Mouse (Mus musculus): ENCODE data around the gene Fes.
"Not testable (repeated sequence)": the region's sequence is repeated elsewhere in the genome, so short reads cannot be mapped to it uniquely, and the experiment has no call there.

Gene Fes

GRCm38 (mm10) chr7:80404101-80404894 lies 16.6 kb upstream of the Fes start:
- DNase-seq (ENCODE audit: low read depth), result no peak

- no peak for DNase-seq (ENCODE audit: low read depth)
Observed at GRCm38 (mm10) chr7:80403551-80403950, 15.8 kb upstream of the Fes start.

GRCm38 (mm10) chr7:80402651-80403321 lies 15.0 kb upstream of the Fes start:
- DNase-seq (ENCODE audit: low read depth), result no peak

DNA sequence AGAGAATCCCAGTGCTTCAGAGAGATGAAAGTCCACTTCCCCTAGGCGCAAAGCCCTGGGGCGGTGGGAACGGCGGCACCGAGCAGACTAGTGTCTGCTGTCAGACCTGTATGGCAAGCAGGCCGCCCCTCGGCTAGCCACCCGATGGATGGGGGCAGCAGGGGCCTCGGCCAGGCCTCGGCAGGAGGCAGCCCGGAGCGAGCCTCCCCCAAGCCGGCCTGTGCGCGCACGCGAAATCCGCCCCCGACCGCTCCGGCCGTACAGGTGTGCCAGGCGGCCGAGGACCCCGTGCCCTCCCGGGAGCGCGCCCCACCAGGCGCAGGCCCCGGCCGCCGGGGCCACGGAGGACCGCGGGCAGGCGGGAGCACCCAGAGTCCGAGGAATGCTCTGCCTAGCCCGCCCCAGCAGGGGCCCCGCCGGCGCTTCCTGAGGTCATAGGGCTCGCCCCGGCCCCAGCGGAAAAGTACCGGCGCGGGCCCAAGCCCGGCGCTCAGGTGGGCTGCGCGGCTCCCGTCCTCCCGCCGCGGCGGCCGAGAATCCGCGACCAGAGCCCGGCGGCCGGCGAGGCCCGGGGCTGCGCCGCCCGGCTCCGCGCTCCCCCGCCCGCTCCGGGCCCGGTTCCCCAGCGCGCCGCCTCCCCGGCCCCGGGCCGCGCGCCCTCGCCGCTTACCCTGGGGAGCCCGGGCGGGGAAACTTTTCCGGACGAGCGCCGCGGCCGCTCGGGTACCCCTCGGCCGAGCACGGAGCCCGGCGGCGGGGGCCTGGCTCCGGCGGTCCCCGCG lies 14.3 kb upstream of the Fes start:
- DNase-seq (ENCODE audit: low read depth), result no peak

- no peak for DNase-seq (ENCODE audit: low read depth)
Observed at GRCm38 (mm10) chr7:80401041-80401859, 13.5 kb upstream of the Fes start.

GRCm38 (mm10) chr7:80400571-80400970 lies 12.8 kb upstream of the Fes start:
- no peak for DNase-seq (ENCODE audit: low read depth)

DNA sequence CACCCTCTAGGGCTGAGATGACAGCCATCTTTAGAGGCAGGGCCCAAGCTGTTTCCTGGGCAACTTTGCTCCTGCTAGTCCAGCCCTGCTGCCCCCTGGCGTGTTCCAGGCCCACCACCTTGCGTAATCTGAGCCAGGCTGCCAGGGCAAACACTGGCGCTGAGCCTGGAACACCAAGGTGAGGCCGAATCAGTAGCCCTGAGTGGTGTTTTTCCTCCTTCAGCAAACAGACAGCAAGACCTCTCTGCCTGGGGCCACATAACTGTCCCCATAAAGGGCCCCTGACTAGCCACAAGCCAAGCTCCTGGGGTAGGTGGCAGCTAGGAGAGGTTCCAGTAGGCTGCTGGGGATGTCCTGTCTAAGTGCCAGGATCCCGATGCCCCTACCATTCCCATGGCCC lies 12.4 kb upstream of the Fes start:
- DNase-seq (ENCODE audit: low read depth), result no peak

DNA sequence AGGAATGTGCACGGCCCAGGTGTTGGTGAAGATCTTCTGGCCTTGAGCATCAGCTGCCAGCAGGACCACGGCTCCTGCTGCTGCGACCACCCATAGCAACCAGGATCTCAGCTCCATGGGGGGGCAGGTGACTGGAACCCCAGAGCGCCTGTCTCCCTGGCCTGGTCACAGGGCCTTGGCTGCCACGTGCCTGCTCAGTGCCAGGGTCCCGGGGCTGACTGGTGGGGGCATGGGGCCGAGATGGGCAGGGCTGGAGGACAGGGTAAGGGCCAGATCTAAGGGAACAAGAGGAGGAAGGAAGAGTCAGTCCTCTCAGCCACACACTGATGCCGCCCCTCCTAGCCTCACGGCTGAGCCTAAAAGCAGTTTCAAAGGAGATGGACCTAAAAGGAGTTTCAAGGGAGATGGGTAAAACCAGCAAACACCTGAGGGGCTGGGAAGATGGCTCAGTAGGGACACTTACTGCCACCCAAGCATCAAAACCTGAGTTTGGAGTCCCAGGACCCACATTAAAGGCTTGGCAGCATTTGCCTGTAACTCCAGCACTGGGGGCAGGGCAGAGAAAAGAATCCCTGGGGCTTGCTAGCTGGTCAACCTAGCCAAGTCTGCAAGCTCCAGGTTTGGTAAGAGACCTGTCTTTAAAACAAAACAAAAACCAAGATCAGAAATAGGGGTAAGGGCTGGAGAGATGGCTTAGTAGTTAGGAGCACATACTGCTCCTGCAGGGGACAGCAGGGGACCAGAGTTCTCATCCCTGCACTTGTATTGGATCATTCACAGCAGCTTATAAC lies 11.1 kb upstream of the Fes start:
- DNase-seq (ENCODE audit: low read depth), result no peak

GRCm38 (mm10) chr7:80397986-80398385 lies 10.2 kb upstream of the Fes start:
- DNase-seq (ENCODE audit: low read depth), result no peak

DNA sequence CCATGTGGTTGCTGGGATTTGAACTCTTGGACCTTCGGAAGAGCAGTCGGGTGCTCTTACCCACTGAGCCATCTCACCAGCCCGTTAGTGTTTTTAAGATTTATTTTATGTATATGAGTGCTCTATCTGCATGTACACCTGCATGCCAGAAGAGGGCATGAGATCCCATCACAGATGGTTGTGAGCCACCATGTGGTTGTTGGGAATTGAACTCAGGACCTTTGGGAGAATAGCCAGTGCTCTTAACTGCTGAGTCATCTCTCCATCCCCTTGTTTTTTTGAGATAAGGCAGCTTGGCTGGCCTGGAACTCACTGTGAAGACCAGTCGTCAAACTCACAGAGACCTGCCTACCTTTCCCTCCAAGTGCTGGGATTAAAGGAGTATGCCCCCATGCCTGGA lies 8.7 kb upstream of the Fes start:
- DNase-seq (ENCODE audit: low read depth), result not testable (repeated sequence)

GRCm38 (mm10) chr7:80394600-80394999 lies 6.9 kb upstream of the Fes start:
- no peak for DNase-seq (ENCODE audit: low read depth)

- no peak for DNase-seq (ENCODE audit: low read depth)
Observed at GRCm38 (mm10) chr7:80392119-80392518, 4.4 kb upstream of the Fes start.

- DNase-seq (ENCODE audit: low read depth), result no peak
Observed at GRCm38 (mm10) chr7:80387033-80387632, 613 bp downstream of the Fes start.

- DNase-seq (ENCODE audit: low read depth), result peak; percentile 75
Observed at GRCm38 (mm10) chr7:80386235-80386930, 1.4 kb downstream of the Fes start.

DNA sequence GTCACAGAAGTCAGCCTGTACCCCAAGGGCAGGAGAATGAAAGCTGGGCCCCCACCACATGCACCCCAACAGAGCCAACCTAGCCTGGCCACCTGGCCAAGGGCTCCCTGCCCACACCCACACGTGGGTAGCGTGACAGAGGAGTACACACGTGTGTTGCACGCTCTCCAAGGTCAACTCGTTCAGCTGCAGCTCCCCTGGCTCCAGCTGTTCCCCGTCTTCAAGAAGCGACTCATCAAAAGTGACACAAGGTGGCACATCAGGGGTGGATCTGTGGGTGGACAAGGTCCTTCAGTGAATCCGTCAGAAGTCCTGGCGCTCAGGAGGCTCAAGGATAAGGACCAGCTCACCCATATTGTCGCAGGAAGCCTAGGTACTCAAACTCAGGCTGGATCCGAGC lies 4.8 kb downstream of the Fes start:
- DNase-seq (ENCODE audit: low read depth), result no peak

DNA sequence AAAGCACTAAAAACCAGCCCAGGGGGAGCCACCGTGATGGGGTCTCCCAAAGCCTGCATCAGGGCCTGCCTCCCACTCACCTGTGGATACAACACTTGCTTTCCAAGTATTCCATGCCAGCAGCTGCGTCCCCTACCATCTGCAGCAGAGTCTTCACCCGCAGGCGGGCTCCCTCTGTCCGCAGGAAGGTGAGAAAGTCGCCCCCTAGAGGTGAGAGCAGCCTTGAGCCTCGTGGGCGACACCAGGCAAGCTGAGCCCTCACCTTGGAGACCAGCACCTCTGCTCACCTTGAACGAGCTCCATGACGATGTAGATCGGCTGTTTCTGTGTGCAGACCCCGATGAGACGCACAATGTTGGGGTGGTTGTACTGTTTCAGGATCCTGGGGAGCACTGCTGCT lies 8.2 kb downstream of the Fes start:
- DNase-seq (ENCODE audit: low read depth), result no peak

DNA sequence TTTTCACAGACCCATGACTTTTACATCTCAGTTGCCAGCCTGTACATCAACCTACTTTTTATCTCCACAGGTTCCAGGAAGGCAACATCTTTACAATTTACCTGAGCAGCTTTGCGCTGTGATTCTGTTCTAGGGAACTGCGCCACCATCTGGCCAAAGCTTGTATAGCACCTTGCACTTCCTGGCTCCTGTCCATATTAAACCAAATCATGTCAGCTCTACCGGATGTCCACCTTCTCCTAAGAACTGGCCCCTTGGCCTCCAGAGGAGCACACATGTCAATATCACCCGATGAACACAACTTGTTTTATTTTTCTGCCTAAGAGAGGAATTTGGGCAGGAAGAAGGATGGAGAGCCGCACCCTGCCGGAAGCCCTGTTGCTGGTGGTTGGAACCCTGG lies 10.3 kb downstream of the Fes start:
- DNase-seq (ENCODE audit: low read depth), result peak; percentile 44

- no peak for DNase-seq (ENCODE audit: low read depth)
Observed at GRCm38 (mm10) chr7:80376192-80376591, 11.6 kb downstream of the Fes start.

GRCm38 (mm10) chr7:80375376-80376039 lies 12.2 kb downstream of the Fes start:
- DNase-seq (ENCODE audit: low read depth), result no peak

DNA sequence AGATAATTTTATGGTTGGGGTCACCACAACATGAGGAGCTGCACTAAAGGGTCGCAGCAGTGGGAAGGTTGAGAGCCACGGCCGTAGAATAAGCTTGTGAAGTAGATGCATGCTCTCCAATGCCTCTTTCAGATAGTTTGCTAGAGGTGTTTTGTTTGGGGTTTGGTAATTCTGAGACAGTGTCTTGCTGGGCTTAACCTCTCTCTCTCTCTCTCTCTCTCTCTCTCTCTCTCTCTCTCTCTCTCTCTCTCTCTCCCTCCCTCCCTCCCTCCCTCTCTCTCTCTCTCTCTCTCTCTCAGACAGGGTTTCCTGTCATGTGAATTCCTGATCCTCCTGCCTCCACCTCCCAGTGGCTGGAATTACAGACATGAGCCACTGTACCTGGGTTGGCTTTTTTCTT lies 13.0 kb downstream of the Fes start:
- DNase-seq (ENCODE audit: low read depth), result no peak

Measured in c-Kit-positive CD71-positive TER-119-negative erythroid progenitor cells, embryonic 14.5 days (primary cell).